Mouse (Mus musculus) Muller cell, postnatal 12 days (primary cell): ENCODE measurements at regions not wholly inside any gene's neighbourhood (a gene's known extent, or its start where the extent isn't known, plus 50 kb on each side); places are given as distances from the start of the nearest gene placed in this dataset.
A peak's percentile ranks its signal among the peaks of the same experiment; 100 is the strongest.
"Not testable (repeated sequence)": the region's sequence is repeated elsewhere in the genome, so short reads cannot be mapped to it uniquely, and the experiment has no call there.

Experiments used
- DNase-seq: peaks from one replicate; pipeline ENCODE4 v3.0.0-alpha.2; 2015; ENCODE audit errors: inconsistent ontology term

GRCm38 (mm10) chr16:65629186-65629585 lies 66.7 kb upstream of the Chmp2b start:
- peak; percentile 76 for DNase-seq

- DNase-seq, result no peak
Observed at GRCm38 (mm10) chr16:65631680-65632079, 69.2 kb upstream of the Chmp2b start.

GRCm38 (mm10) chr16:65646741-65647140 lies 84.2 kb upstream of the Chmp2b start:
- not testable (repeated sequence) for DNase-seq

- no peak for DNase-seq
Observed at GRCm38 (mm10) chr16:65649061-65649460, 86.5 kb upstream of the Chmp2b start.

- no peak for DNase-seq
Observed at GRCm38 (mm10) chr16:65655490-65655889, 93.0 kb upstream of the Chmp2b start.

GRCm38 (mm10) chr16:65657829-65658228 lies 95.3 kb upstream of the Chmp2b start:
- DNase-seq, result no peak

- DNase-seq, result no peak
Observed at GRCm38 (mm10) chr16:65664787-65665186, 102.3 kb upstream of the Chmp2b start.

- DNase-seq, result no peak
Observed at GRCm38 (mm10) chr16:65672116-65672515, 109.6 kb upstream of the Chmp2b start.

- no peak for DNase-seq
Observed at GRCm38 (mm10) chr16:65683089-65683488, 120.6 kb upstream of the Chmp2b start.

GRCm38 (mm10) chr16:65683703-65684320 lies 121.3 kb upstream of the Chmp2b start:
- peak; percentile 47 for DNase-seq

GRCm38 (mm10) chr16:65693626-65694025 lies 121.4 kb upstream of the Vgll3 start:
- no peak for DNase-seq

- DNase-seq, result peak; percentile 11
Observed at GRCm38 (mm10) chr16:65715631-65716030, 99.4 kb upstream of the Vgll3 start.

GRCm38 (mm10) chr16:65718791-65719472 lies 96.1 kb upstream of the Vgll3 start:
- DNase-seq, result no peak

GRCm38 (mm10) chr16:65720953-65721352 lies 94.1 kb upstream of the Vgll3 start:
- no peak for DNase-seq

GRCm38 (mm10) chr16:65725559-65726269 lies 89.3 kb upstream of the Vgll3 start:
- no peak for DNase-seq

- no peak for DNase-seq
Observed at GRCm38 (mm10) chr16:65726289-65726688, 88.8 kb upstream of the Vgll3 start.

GRCm38 (mm10) chr16:65729322-65729721 lies 85.7 kb upstream of the Vgll3 start:
- no peak for DNase-seq

GRCm38 (mm10) chr16:65739652-65740051 lies 75.4 kb upstream of the Vgll3 start:
- no peak for DNase-seq

- no peak for DNase-seq
Observed at GRCm38 (mm10) chr16:65742951-65743350, 72.1 kb upstream of the Vgll3 start.

GRCm38 (mm10) chr16:65755667-65756066 lies 59.4 kb upstream of the Vgll3 start:
- no peak for DNase-seq
